Mouse (Mus musculus) limb, embryonic 10.5 days (tissue): ENCODE measurements around the gene Pcnx2. TPM values are rescaled to one million over a fixed set of nuclear protein-coding genes. Genes with fewer than 3 reads are reported as not detected.

Experiments used
- DNase-seq: peaks from one replicate; pipeline ENCODE4 v3.0.0-alpha.2; 2017; ENCODE audit warnings: low spot score
- H3K27ac ChIP-seq: fragments of 300-500 bp; sonication (generic); 2 replicates; pipeline ENCODE4 v1.5.1; 2016; ENCODE audit warnings: mild to moderate bottlenecking
- H3K27me3 ChIP-seq: fragments of 300-500 bp; sonication (generic); 2 replicates; pipeline ENCODE4 v1.6.1; 2016; ENCODE audit warnings: low read depth, mild to moderate bottlenecking; ENCODE audit not compliant: poor library complexity, severe bottlenecking
- H3K36me3 ChIP-seq: fragments of 300-500 bp; sonication (generic); 2 replicates; pipeline ENCODE4 v1.6.1; 2016; ENCODE audit warnings: mild to moderate bottlenecking, moderate library complexity
- H3K4me1 ChIP-seq: fragments of 300-500 bp; sonication (generic); 2 replicates; pipeline ENCODE4 v1.6.1; 2016
- H3K4me3 ChIP-seq: fragments of 300-500 bp; sonication (generic); 2 replicates; pipeline ENCODE4 v1.5.1; 2016; ENCODE audit warnings: mild to moderate bottlenecking, moderate library complexity
- H3K9me3 ChIP-seq: fragments of 300-500 bp; sonication (generic); replicated peaks from 2 replicates; pipeline ENCODE4 v1.6.1; 2016; ENCODE audit warnings: mild to moderate bottlenecking
- WGBS: fragments of 180-500 bp; shearing (Covaris S2); methylation state at CpG from one replicate; pipeline ENCODE4 v1.1.7; 2016; 5-methylcytosine and 5-hydroxymethylcytosine counted together
- polyA plus RNA-seq: library from polyadenylated mRNA; unstranded; fragments of >200 nt; fragmentation: Nextera tagmentation; extraction: Ambion mirVana; gene quantifications from 2 replicates; pipeline ENCODE4 v1.2.1, GENCODE M21; 2016

Pcnx2 gene
- polyA plus RNA-seq, 1 experiment from 2014 or later = not detected

GRCm38 (mm10) chr8:125913206-125913605 is 15.1 kb upstream of the Pcnx2 start:
- Histone ChIP-seq H3K4me1 (peaks cover 20% of the 10 kb centered on the region), H3K4me3 (no peak overlapping the region), H3K27me3 (peaks cover 66% of the 10 kb centered on the region), H3K9me3 (no peaks in the 10 kb centered on the region), H3K36me3 (no peaks in the 10 kb centered on the region), H3K27ac (no peak overlapping the region)
- DNase-seq = no peak
- WGBS = 92% methylated on average over 4 of the region's 4 CpGs

DNA sequence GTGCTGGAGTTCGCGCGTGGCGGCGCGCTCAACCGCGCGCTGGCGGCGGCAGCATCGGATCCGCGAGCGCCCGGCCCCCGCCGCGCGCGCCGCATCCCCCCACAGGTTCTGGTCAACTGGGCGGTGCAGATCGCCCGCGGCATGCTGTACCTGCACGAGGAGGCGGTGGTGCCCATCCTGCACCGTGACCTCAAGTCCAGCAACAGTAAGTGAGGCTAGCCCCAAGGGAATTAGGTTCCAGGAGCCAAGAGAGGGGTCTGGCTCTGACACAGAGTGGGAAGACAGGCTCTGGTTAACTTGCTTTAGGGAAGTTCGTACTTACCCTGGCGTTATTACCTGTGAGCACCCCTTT is 13.1 kb upstream of the Pcnx2 start:
- peaks cover 77% of the 10 kb centered on the region for H3K27me3 ChIP-seq

GRCm38 (mm10) chr8:125910365-125911228 is 12.5 kb upstream of the Pcnx2 start, which contains the start of gene Map3k21:
Map3k21 (plus strand) TSS chr8:125910450.
- DNase-seq = peak; percentile 53
- WGBS = under 1% methylated on average over 90 of the region's 93 CpGs
- H3K27ac ChIP-seq = peak within 1 kb of the TSS; percentile 51; the same call in 1 of the 2 replicates
- H3K9me3 ChIP-seq = no peaks in the 10 kb centered on the region
- peak within 1 kb of the TSS; percentile 59 for H3K4me3 ChIP-seq
- H3K4me1 ChIP-seq = peaks cover 20% of the 10 kb centered on the region
- no peaks in the 10 kb centered on the region for H3K36me3 ChIP-seq
- H3K27me3 ChIP-seq = peaks cover 76% of the 10 kb centered on the region

More for the DNA sequence above, 13.1 kb upstream of the Pcnx2 start:
- no peaks in the 10 kb centered on the region for H3K9me3 ChIP-seq
- no peak for DNase-seq
- 3% methylated on average over 30 of the region's 31 CpGs for WGBS
- H3K27ac ChIP-seq = peak overlapping the region; percentile 51; the same call in 1 of the 2 replicates
- H3K4me1 ChIP-seq = peaks cover 20% of the 10 kb centered on the region
- no peaks in the 10 kb centered on the region for H3K36me3 ChIP-seq
- peak overlapping the region; percentile 59 for H3K4me3 ChIP-seq

GRCm38 (mm10) chr8:125909661-125910364 is 11.7 kb upstream of the Pcnx2 start:
- peak; percentile 55 for DNase-seq
- H3K9me3 ChIP-seq = no peaks in the 10 kb centered on the region
- peaks cover 71% of the 10 kb centered on the region for H3K27me3 ChIP-seq
- peak overlapping the region; percentile 59 for H3K4me3 ChIP-seq
- no peaks in the 10 kb centered on the region for H3K36me3 ChIP-seq
- H3K27ac ChIP-seq = no peak overlapping the region
- peaks cover 20% of the 10 kb centered on the region for H3K4me1 ChIP-seq
- 6% methylated on average over 30 of the region's 30 CpGs for WGBS

GRCm38 (mm10) chr8:125907311-125907710 is 9.2 kb upstream of the Pcnx2 start:
- no peak overlapping the region for H3K27ac ChIP-seq
- no peak overlapping the region for H3K4me3 ChIP-seq
- peaks cover 20% of the 10 kb centered on the region for H3K4me1 ChIP-seq
- WGBS = 74% methylated on average over 2 of the region's 2 CpGs
- H3K36me3 ChIP-seq = no peaks in the 10 kb centered on the region
- no peak for DNase-seq
- H3K9me3 ChIP-seq = no peaks in the 10 kb centered on the region
- H3K27me3 ChIP-seq = peaks cover 51% of the 10 kb centered on the region

DNA sequence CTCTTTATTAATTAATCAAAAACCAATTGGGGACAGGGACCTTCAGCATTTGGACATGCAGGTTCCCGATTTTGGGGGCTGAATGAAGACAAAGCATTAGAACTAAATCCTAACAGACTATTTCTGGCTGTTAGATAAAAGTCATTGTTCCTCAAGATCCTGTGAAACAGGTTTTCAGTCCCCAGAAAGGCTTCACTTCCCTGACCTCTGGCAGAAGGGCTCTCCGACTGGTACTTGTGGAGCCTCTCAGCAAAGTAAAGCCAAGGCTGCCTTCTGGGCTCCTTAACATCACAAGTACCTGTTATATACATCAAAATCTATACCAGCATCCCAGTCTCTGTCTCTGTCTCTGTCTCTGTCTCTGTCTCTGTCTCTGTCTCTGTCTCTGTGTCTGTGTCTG is 7.2 kb upstream of the Pcnx2 start:
- no peaks in the 10 kb centered on the region for H3K36me3 ChIP-seq
- 82% methylated on average over 2 of the region's 2 CpGs for WGBS
- no peak overlapping the region for H3K27ac ChIP-seq
- no peaks in the 10 kb centered on the region for H3K9me3 ChIP-seq
- H3K4me1 ChIP-seq = peaks cover 9% of the 10 kb centered on the region
- H3K4me3 ChIP-seq = no peak overlapping the region
- peaks cover 32% of the 10 kb centered on the region for H3K27me3 ChIP-seq
- no peak for DNase-seq

GRCm38 (mm10) chr8:125902521-125902920 is 4.4 kb upstream of the Pcnx2 start:
- peaks cover 18% of the 10 kb centered on the region for H3K27me3 ChIP-seq
- H3K36me3 ChIP-seq = no peaks in the 10 kb centered on the region
- no peaks in the 10 kb centered on the region for H3K9me3 ChIP-seq
- H3K4me3 ChIP-seq = no peak overlapping the region
- H3K27ac ChIP-seq = no peak overlapping the region
- 64% methylated on average over 3 of the region's 3 CpGs for WGBS
- H3K4me1 ChIP-seq = peaks cover 8% of the 10 kb centered on the region
- DNase-seq = no peak

DNA sequence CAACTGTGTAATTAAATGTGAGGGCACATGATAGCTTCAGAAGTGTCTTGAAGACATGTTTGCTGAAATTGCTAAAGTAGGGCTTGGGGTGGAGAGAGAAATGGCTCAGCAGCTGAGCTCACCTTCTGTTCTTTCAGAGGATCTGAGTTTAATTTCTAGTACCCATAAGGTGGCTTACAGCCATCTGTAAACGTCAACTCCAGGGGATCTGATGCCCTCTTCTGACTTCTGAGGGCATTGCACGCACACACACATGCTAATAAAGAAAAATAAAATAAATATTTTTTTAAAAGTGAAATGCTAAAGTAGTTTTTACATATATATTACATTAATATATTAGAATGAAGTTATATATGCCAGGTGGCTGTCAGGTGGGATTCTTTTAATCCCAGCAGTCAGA is 3.0 kb upstream of the Pcnx2 start:
- H3K4me3 ChIP-seq = no peak overlapping the region
- H3K4me1 ChIP-seq = peaks cover 8% of the 10 kb centered on the region
- H3K36me3 ChIP-seq = no peaks in the 10 kb centered on the region
- no peak for DNase-seq
- no peaks in the 10 kb centered on the region for H3K9me3 ChIP-seq
- no peak overlapping the region for H3K27ac ChIP-seq
- peaks cover 28% of the 10 kb centered on the region for H3K27me3 ChIP-seq
- 24% methylated on average over 2 of the region's 2 CpGs for WGBS

GRCm38 (mm10) chr8:125898899-125899298 is 782 bp upstream of the Pcnx2 start:
- DNase-seq = peak; percentile 69
- Histone ChIP-seq H3K27ac (no peak overlapping the region), H3K36me3 (no peaks in the 10 kb centered on the region), H3K4me1 (peaks cover 8% of the 10 kb centered on the region), H3K9me3 (no peaks in the 10 kb centered on the region), H3K4me3 (no peak overlapping the region), H3K27me3 (peaks cover 40% of the 10 kb centered on the region)
- WGBS = 1% methylated on average over 6 of the region's 6 CpGs

DNA sequence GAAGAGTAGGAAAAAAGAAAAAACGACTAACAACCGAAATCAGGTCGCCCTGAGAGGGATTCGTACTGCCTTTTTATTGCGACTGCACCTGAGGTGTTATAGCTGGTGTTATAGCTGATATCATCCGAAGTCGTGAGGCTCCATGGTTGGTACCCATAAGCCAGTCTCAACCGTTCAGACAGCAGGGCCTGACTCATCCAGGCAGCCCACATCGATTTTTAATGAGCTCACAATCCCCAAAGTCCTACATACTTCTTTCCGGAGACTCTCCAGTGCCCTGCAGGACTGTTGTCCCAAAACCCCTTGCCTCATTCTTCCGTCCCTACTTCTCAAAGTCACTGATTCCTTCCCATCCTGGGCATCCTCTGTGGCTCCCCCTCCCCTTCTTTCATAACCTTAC is 729 bp downstream of the Pcnx2 start:
- no peaks in the 10 kb centered on the region for H3K36me3 ChIP-seq
- 58% methylated on average over 11 of the region's 11 CpGs for WGBS
- peaks cover 40% of the 10 kb centered on the region for H3K27me3 ChIP-seq
- no peak overlapping the region for H3K4me3 ChIP-seq
- DNase-seq = no peak
- H3K27ac ChIP-seq = no peak overlapping the region
- peaks cover 8% of the 10 kb centered on the region for H3K4me1 ChIP-seq
- H3K9me3 ChIP-seq = no peaks in the 10 kb centered on the region

DNA sequence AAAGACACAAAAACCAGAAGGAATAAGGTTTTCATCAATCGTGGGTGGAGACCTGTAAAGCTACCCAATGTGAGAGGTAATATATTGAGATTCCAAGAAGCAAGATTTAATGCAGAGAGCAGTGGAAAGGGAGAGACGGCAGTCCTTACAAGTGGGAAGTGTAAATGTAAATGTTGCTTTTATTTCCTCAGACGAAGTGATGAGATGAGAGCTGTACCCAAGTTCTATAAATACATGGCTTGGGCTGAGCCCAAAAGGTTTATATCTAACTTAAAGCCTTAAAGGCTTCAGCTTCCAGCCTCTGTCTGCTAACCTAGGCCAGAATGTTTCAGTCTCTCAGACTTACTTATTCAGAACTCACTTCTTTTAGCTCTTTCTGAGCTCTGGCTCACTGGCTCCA is 8.2 kb downstream of the Pcnx2 start:
- no peak for DNase-seq
- Histone ChIP-seq H3K27me3 (no peaks in the 10 kb centered on the region), H3K4me3 (no peak overlapping the region), H3K36me3 (no peaks in the 10 kb centered on the region), H3K9me3 (no peaks in the 10 kb centered on the region), H3K27ac (no peak overlapping the region), H3K4me1 (no peaks in the 10 kb centered on the region)
- WGBS = 89% methylated on average over 3 of the region's 3 CpGs

- no peaks in the 10 kb centered on the region for H3K9me3 ChIP-seq
- 92% methylated on average over 9 of the region's 9 CpGs for WGBS
- peaks cover 4% of the 10 kb centered on the region; the same call in 1 of the 2 replicates for H3K4me1 ChIP-seq
- H3K4me3 ChIP-seq = no peak overlapping the region
- H3K27ac ChIP-seq = no peak overlapping the region
- DNase-seq = no peak
- H3K36me3 ChIP-seq = no peaks in the 10 kb centered on the region
- H3K27me3 ChIP-seq = no peaks in the 10 kb centered on the region
Measured at GRCm38 (mm10) chr8:125887549-125887948, 10.6 kb downstream of the Pcnx2 start.

DNA sequence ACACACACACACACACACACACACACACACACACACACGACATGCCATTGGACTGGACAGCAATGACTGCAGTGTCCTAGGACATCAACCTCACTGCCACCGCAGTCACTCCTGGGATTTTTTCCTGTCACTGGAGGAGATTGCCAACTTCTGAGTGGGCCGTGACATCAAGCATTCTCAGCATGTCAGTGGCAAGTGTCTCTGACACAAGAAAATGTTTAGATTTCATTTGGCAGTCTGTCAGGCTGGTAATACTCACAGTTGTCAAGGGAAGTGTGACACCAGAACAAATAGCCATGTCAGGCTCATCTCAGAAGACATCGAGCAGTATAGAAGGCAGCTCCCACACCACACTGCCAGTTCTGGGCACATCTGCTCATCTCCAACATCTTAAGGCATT is 17.7 kb downstream of the Pcnx2 start:
- no peak for DNase-seq
- Histone ChIP-seq H3K4me1 (peaks cover 10% of the 10 kb centered on the region; the same call in 1 of the 2 replicates), H3K4me3 (no peak overlapping the region), H3K9me3 (no peaks in the 10 kb centered on the region), H3K36me3 (no peaks in the 10 kb centered on the region), H3K27ac (no peak overlapping the region), H3K27me3 (no peaks in the 10 kb centered on the region)
- 88% methylated on average over 4 of the region's 4 CpGs for WGBS
